Mouse (Mus musculus) MEL (cell line): ENCODE measurements around the gene Rnf44. TPM values are rescaled to one million over a fixed set of nuclear protein-coding genes. Genes with fewer than 3 reads are reported as not detected.

ENCODE experiments used
- DNase-seq: peaks from one replicate; pipeline ENCODE4 v3.0.0; 2011; ENCODE audit warnings: low read depth, low spot score
- H3K27ac ChIP-seq: 2 replicates; pipeline ENCODE4 v1.5.1; 2012; ENCODE audit warnings: low read depth, mild to moderate bottlenecking, control low read depth, low read length, moderate library complexity; ENCODE audit not compliant: control insufficient read depth
- H3K27me3 ChIP-seq, 2 experiments: fragments of 150-350 bp in 1 of 2; sonication (generic) in 1 of 2; 2 replicates each; pipeline ENCODE4 v1.6.1; 2012; ENCODE audit warnings: low read length in 2 of 2, mild to moderate bottlenecking in 2 of 2, improper control_type of control experiment in 1 of 2, moderate library complexity in 1 of 2; ENCODE audit not compliant: insufficient read depth in 2 of 2, control insufficient read depth in 1 of 2
- H3K36me3 ChIP-seq, 2 experiments: 2 replicates each; pipeline ENCODE4 v1.6.1; 2012 to 2014; ENCODE audit warnings: low read length in 2 of 2, improper control_type of control experiment in 1 of 2, inconsistent platforms in 1 of 2, mild to moderate bottlenecking in 1 of 2; ENCODE audit not compliant: insufficient read depth in 2 of 2, control insufficient read depth in 1 of 2
- H3K4me1 ChIP-seq, 2 experiments: fragments of 150-350 bp in 1 of 2; sonication (generic) in 1 of 2; 2 replicates each; pipeline ENCODE4 v1.6.1; 2012; ENCODE audit warnings: low read length in 2 of 2, improper control_type of control experiment in 1 of 2, mild to moderate bottlenecking in 1 of 2; ENCODE audit not compliant: insufficient read depth in 2 of 2, control insufficient read depth in 1 of 2
- H3K4me3 ChIP-seq, 2 experiments: fragments of 150-350 bp in 1 of 2; sonication (generic) in 1 of 2; 2 replicates each; pipeline ENCODE4 v1.5.1; 2012; ENCODE audit warnings: low read depth in 2 of 2, low read length in 2 of 2, mild to moderate bottlenecking in 2 of 2, moderate library complexity in 2 of 2, control low read depth in 1 of 2, improper control_type of control experiment in 1 of 2; ENCODE audit not compliant: control insufficient read depth in 1 of 2, insufficient read depth in 1 of 2
- H3K79me2 ChIP-seq: 2 replicates; pipeline ENCODE4 v1.6.1; 2012; ENCODE audit warnings: mild to moderate bottlenecking, low read length, moderate library complexity; ENCODE audit not compliant: control insufficient read depth, poor library complexity, insufficient read depth
- H3K9ac ChIP-seq: 2 replicates; pipeline ENCODE4 v1.6.1; 2012; ENCODE audit warnings: low read depth, mild to moderate bottlenecking, control low read depth, low read length, moderate library complexity; ENCODE audit not compliant: control insufficient read depth, poor library complexity, severe bottlenecking
- H3K9me3 ChIP-seq: fragments of 150-350 bp; sonication (generic); replicated peaks from 2 replicates; pipeline ENCODE4 v1.6.1; 2012; ENCODE audit warnings: mild to moderate bottlenecking, low read length, improper control_type of control experiment, moderate library complexity; ENCODE audit not compliant: insufficient read depth
- BHLHE40 ChIP-seq: IDR thresholded peaks from 2 replicates; pipeline ENCODE4 v1.6.1; 2012; ENCODE audit warnings: low read depth, mild to moderate bottlenecking, inconsistent platforms, low read length, improper control_type of control experiment, borderline replicate concordance
- CTCF ChIP-seq, 3 experiments: IDR thresholded peaks in 2 of 3; conservative IDR thresholded peaks in 1 of 3; 2 replicates each; pipeline ENCODE4 v1.5.1; 2011 to 2012; ENCODE audit warnings: low read length in 3 of 3, low read depth in 2 of 3, mild to moderate bottlenecking in 2 of 3, improper control_type of control experiment in 1 of 3, inconsistent platforms in 1 of 3, mixed read lengths in 1 of 3, moderate library complexity in 1 of 3; ENCODE audit not compliant: control insufficient read depth in 1 of 3, insufficient read depth in 1 of 3, poor library complexity in 1 of 3, severe bottlenecking in 1 of 3
- E2F4 ChIP-seq: IDR thresholded peaks from 2 replicates; pipeline ENCODE4 v1.6.1; 2011; ENCODE audit warnings: low read depth, low read length, improper control_type of control experiment, borderline replicate concordance
- ELF1 ChIP-seq: IDR thresholded peaks from 2 replicates; pipeline ENCODE4 v1.6.1; 2014; ENCODE audit warnings: low read depth, mild to moderate bottlenecking, inconsistent platforms, low read length, improper control_type of control experiment, moderate library complexity
- ETS1 ChIP-seq: IDR thresholded peaks from 2 replicates; pipeline ENCODE4 v1.6.1; 2012; ENCODE audit warnings: low read depth, mild to moderate bottlenecking, inconsistent platforms, low read length, improper control_type of control experiment, moderate library complexity
- GATA1 ChIP-seq: IDR thresholded peaks from 2 replicates; pipeline ENCODE4 v1.6.1; 2011; ENCODE audit warnings: low read depth, low read length, improper control_type of control experiment
- HCFC1 ChIP-seq: IDR thresholded peaks from 2 replicates; pipeline ENCODE4 v1.6.1; 2012; ENCODE audit warnings: low read depth, mild to moderate bottlenecking, inconsistent platforms, low read length, improper control_type of control experiment, moderate library complexity
- MAFK ChIP-seq: IDR thresholded peaks from 2 replicates; pipeline ENCODE4 v1.6.1; 2011; ENCODE audit warnings: low read depth, mild to moderate bottlenecking, low read length, improper control_type of control experiment, borderline replicate concordance
- MAX ChIP-seq: IDR thresholded peaks from 2 replicates; pipeline ENCODE4 v1.6.1; 2011; ENCODE audit warnings: low read length, improper control_type of control experiment
- MYB ChIP-seq: IDR thresholded peaks from 2 replicates; pipeline ENCODE4 v1.6.1; 2011; ENCODE audit warnings: mild to moderate bottlenecking, low read depth, low read length, improper control_type of control experiment
- NELFE ChIP-seq: IDR thresholded peaks from 2 replicates; pipeline ENCODE4 v1.6.1; 2011; ENCODE audit warnings: low read depth, low read length, improper control_type of control experiment
- POLR2A ChIP-seq, 2 experiments: IDR thresholded peaks; 2 replicates each; pipeline ENCODE4 v1.6.1; 2011 to 2012; ENCODE audit warnings: low read length in 2 of 2, mild to moderate bottlenecking in 2 of 2, control low read depth in 1 of 2, improper control_type of control experiment in 1 of 2, low read depth in 1 of 2, moderate library complexity in 1 of 2; ENCODE audit not compliant: control insufficient read depth in 1 of 2, insufficient read depth in 1 of 2, poor library complexity in 1 of 2
- POLR2AphosphoS2 ChIP-seq: IDR thresholded peaks from 2 replicates; pipeline ENCODE4 v1.6.1; 2011; ENCODE audit warnings: low read length, improper control_type of control experiment
- POLR2AphosphoS5 ChIP-seq: IDR thresholded peaks from 2 replicates; pipeline ENCODE4 v1.6.1; 2012; ENCODE audit warnings: low read depth, borderline replicate concordance, mild to moderate bottlenecking, inconsistent platforms, low read length, moderate library complexity, mixed read lengths
- SMC3 ChIP-seq: IDR thresholded peaks from 2 replicates; pipeline ENCODE4 v1.6.1; 2011; ENCODE audit warnings: low read depth, low read length, improper control_type of control experiment
- TCF12 ChIP-seq: IDR thresholded peaks from 2 replicates; pipeline ENCODE4 v1.6.1; 2014; ENCODE audit warnings: low read depth, mild to moderate bottlenecking, inconsistent platforms, low read length, improper control_type of control experiment, moderate library complexity
- UBTF ChIP-seq: IDR thresholded peaks from 2 replicates; pipeline ENCODE4 v1.6.1; 2012; ENCODE audit warnings: low read depth, mild to moderate bottlenecking, inconsistent platforms, low read length, improper control_type of control experiment, moderate library complexity, borderline replicate concordance; ENCODE audit not compliant: insufficient read depth
- USF1 ChIP-seq: IDR thresholded peaks from 2 replicates; pipeline ENCODE4 v1.6.1; 2014; ENCODE audit warnings: low read depth, mild to moderate bottlenecking, inconsistent platforms, low read length, improper control_type of control experiment, moderate library complexity
- ZKSCAN1 ChIP-seq: IDR thresholded peaks from 2 replicates; pipeline ENCODE4 v1.6.1; 2012; ENCODE audit warnings: low read depth, mild to moderate bottlenecking, inconsistent platforms, low read length, improper control_type of control experiment, moderate library complexity
- polyA plus RNA-seq, 2 experiments: library from polyadenylated mRNA; stranded (reverse) in 1 of 2; unstranded in 1 of 2; fragments of >175 nt in 1 of 2; fragments of >200 nt in 1 of 2; gene quantifications; 2 replicates each; pipeline versions ENCODE4 v1.2.1 to v1.2.4; 2012; ENCODE audit warnings: low replicate concordance in 2 of 2, low read depth in 1 of 2; ENCODE audit not compliant: insufficient read length in 2 of 2, insufficient read depth in 1 of 2, missing spikeins in 1 of 2
- total RNA-seq: library from RNA; depleted of rRNA; stranded (reverse); fragments of 300-350 nt; gene quantifications from 2 replicates; pipeline ENCODE4 v1.2.3, GENCODE M21; 2012

Gene Rnf44
- total and polyA plus RNA-seq, 3 experiments, result 10.7 to 60.5 TPM; not detected in 1

DNA sequence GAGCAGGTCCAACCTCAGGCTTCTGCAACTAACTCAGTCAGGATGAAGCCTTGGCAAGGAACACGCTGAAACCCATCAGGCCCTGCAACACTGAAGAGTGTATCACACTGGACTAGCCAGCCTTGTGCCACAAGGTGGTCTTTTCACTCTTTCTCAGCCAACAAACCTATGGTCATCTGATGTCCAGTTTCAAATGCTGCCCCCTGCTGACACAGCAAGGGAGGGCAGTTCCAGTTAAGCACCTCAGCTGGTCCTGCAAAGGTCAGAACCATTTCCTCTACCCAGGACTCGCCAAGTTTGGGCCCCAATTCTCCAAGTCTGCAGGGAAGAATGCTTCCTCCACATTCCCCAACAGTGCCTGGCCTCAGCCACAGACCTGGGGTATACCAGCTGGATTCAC, 8.5 kb downstream of the Rnf44 start:
- H3K36me3 ChIP-seq, result peaks cover 10 to 26% of the 10 kb centered on the region in 2 experiments; a peak in 3 of 4 replicates
- H3K27me3 ChIP-seq, result no peaks in the 10 kb centered on the region
- DNase-seq, result no peak
- peak; percentile 38 to 57 (median 42) for TF ChIP-seq CTCF (IDR thresholded peaks at IDR 0.05 in 2 of 3, conservative IDR thresholded peaks at IDR 0.05 in 1 of 3; ENCODE audit: control insufficient read depth in 1 of 3, insufficient read depth in 1 of 3, low read depth in 2 of 3, low read length in 3 of 3, poor library complexity in 1 of 3, severe bottlenecking in 1 of 3)
- no peak for TF ChIP-seq MAX
- no peak for TF ChIP-seq NELFE
- no peaks in the 10 kb centered on the region for H3K9me3 ChIP-seq
- H3K79me2 ChIP-seq, result peaks cover 35% of the 10 kb centered on the region
- peaks cover 4 to 27% of the 10 kb centered on the region in 2 experiments for H3K4me1 ChIP-seq
- H3K9ac ChIP-seq, result no peak overlapping the region
- no peak overlapping the region for H3K27ac ChIP-seq
- no peak overlapping the region for H3K4me3 ChIP-seq

DNA sequence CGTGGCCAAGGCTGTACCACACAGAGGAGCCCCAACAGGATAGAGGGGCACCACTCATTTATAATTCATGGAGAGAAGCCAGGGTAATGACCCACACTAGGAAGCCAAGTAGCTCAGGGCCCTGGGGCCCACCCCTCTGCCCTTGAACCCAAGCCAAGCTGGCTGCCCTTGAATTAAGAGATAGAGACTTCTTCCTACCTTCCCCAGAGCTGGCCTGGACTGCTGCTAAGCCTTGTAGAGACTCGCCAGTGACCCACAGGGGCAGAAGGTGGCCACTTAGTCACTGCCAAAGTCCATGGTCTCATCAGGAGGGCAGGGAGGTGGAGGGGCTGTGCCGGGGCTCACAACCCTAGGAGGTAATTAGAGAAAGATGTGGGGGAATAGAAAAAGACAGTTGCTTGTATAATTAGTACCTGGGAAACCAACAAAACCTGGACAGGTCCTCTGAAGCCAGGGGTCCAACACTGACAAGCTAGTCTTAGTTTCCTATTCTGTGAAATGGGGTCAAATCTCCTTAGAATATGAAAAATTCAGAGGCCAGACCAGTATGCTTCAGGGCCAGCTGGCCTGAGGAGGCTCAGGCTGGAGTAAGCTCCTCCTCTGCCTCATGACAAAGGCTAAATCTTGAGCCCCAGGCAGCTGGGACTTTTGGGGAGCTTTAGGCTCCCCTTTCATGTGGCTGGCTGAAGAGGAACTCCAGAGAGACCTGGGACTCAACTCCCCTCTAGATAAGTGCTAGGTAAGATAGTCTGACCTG, 9.4 kb downstream of the Rnf44 start:
- H3K36me3 ChIP-seq, result peaks cover 13 to 26% of the 10 kb centered on the region in 2 experiments
- no peaks in the 10 kb centered on the region for H3K9me3 ChIP-seq
- no peak overlapping the region for H3K4me3 ChIP-seq
- H3K27ac ChIP-seq, result no peak overlapping the region
- peaks cover 4 to 27% of the 10 kb centered on the region in 2 experiments for H3K4me1 ChIP-seq
- no peaks in the 10 kb centered on the region for H3K27me3 ChIP-seq
- peaks cover 32% of the 10 kb centered on the region for H3K79me2 ChIP-seq
- no peak for DNase-seq
- TF ChIP-seq NELFE (no peak), ZKSCAN1 (no peak), ELF1 (no peak), E2F4 (no peak), ETS1 (no peak), BHLHE40 (no peak), MAFK (no peak), GATA1 (no peak), HCFC1 (no peak), MAX (no peak), POLR2AphosphoS2 (no peak), MYB (no peak), USF1 (no peak), POLR2A (IDR thresholded peaks at IDR 0.05; ENCODE audit: control insufficient read depth in 1 of 2, insufficient read depth in 1 of 2, low read depth in 1 of 2, low read length in 2 of 2, poor library complexity in 1 of 2) (no peak), POLR2AphosphoS5 (no peak), TCF12 (no peak), SMC3 (no peak), UBTF (no peak)
- no peak overlapping the region for H3K9ac ChIP-seq
